Mouse (Mus musculus) ES-E14 (cell line): Measurements from ENCODE around the gene Sema3b. TPM values are rescaled to one million over a fixed set of nuclear protein-coding genes. Genes with fewer than 3 reads are reported as not detected.
A peak's percentile ranks its signal among the peaks of the same experiment; 100 is the strongest.
"Not testable (repeated sequence)": the region's sequence is repeated elsewhere in the genome, so short reads cannot be mapped to it uniquely, and the experiment has no call there.

Experiments
- DNase-seq: peaks from one replicate; pipeline ENCODE4 v3.0.0-alpha.2; 2013; ENCODE audit warnings: low read depth, low spot score
- H3K27ac ChIP-seq: 2 replicates; pipeline ENCODE4 v1.5.1; 2012; ENCODE audit warnings: low read depth, mild to moderate bottlenecking, low read length, moderate library complexity, mixed read lengths; ENCODE audit not compliant: poor library complexity, insufficient read depth, severe bottlenecking
- H3K36me3 ChIP-seq: 2 replicates; pipeline ENCODE4 v1.6.1; 2012; ENCODE audit warnings: mild to moderate bottlenecking, low read length, moderate library complexity, mixed read lengths; ENCODE audit not compliant: control insufficient read depth, poor library complexity, insufficient read depth, severe bottlenecking
- H3K4me1 ChIP-seq, 2 experiments: fragments of 150-350 bp in 1 of 2; sonication (generic) in 1 of 2; 2 replicates each; pipeline ENCODE4 v1.6.1; 2012; ENCODE audit warnings: low read length in 2 of 2, mild to moderate bottlenecking in 1 of 2, mixed read lengths in 1 of 2; ENCODE audit not compliant: control insufficient read depth in 2 of 2, insufficient read depth in 2 of 2, poor library complexity in 1 of 2
- H3K4me3 ChIP-seq, 2 experiments: fragments of 150-350 bp in 1 of 2; sonication (generic) in 1 of 2; 2 replicates each; pipeline ENCODE4 v1.5.1; 2012; ENCODE audit warnings: low read length in 2 of 2, low read depth in 1 of 2, mild to moderate bottlenecking in 1 of 2, mixed read lengths in 1 of 2; ENCODE audit not compliant: insufficient read depth in 1 of 2, poor library complexity in 1 of 2, severe bottlenecking in 1 of 2
- H3K9ac ChIP-seq: 2 replicates; pipeline ENCODE4 v1.6.1; 2012; ENCODE audit warnings: low read depth, mild to moderate bottlenecking, low read length, mixed read lengths; ENCODE audit not compliant: poor library complexity, insufficient read depth, severe bottlenecking
- H3K9me3 ChIP-seq: fragments of 150-350 bp; sonication (generic); 2 replicates; pipeline ENCODE4 v1.6.1; 2012; ENCODE audit warnings: low read depth, mild to moderate bottlenecking, low read length; ENCODE audit not compliant: control insufficient read depth, insufficient read depth
- CHD2 ChIP-seq: IDR thresholded peaks from 2 replicates; pipeline ENCODE4 v1.6.1; 2014; ENCODE audit warnings: mild to moderate bottlenecking, low read depth, low read length, inconsistent platforms
- HCFC1 ChIP-seq: IDR thresholded peaks from 2 replicates; pipeline ENCODE4 v1.6.1; 2012; ENCODE audit warnings: low read length, inconsistent platforms, borderline replicate concordance; ENCODE audit not compliant: insufficient read depth
- MAFK ChIP-seq: IDR thresholded peaks from 2 replicates; pipeline ENCODE4 v1.6.1; 2014; ENCODE audit warnings: mild to moderate bottlenecking, low read depth, low read length, inconsistent platforms; ENCODE audit not compliant: insufficient read depth
- ZC3H11A ChIP-seq: IDR thresholded peaks from 2 replicates; pipeline ENCODE4 v1.6.1; 2012; ENCODE audit warnings: low read depth, mild to moderate bottlenecking, inconsistent platforms, low read length, borderline replicate concordance
- ZNF384 ChIP-seq: IDR thresholded peaks from 2 replicates; pipeline ENCODE4 v1.6.1; 2012; ENCODE audit warnings: low read depth, low read length, inconsistent platforms
- in situ Hi-C, 2 experiments: fragments of 600-800 bp; cut with MboI; formaldehyde crosslinking; loops; one replicate each; pipeline ENCODE4 v1.15.1; 2025; ENCODE audit warnings: low sequenced_read_pairs in 2 of 2, inconsistent platforms in 1 of 2; ENCODE audit not compliant: unreplicated experiment in 2 of 2
- total RNA-seq: library from RNA; depleted of rRNA; stranded (reverse); fragments of 300-350 nt; gene quantifications from 2 replicates; pipeline ENCODE4 v1.2.3, GENCODE M21; 2012

Sema3b gene
- total RNA-seq, 1 experiment = 7.4 TPM

DNA sequence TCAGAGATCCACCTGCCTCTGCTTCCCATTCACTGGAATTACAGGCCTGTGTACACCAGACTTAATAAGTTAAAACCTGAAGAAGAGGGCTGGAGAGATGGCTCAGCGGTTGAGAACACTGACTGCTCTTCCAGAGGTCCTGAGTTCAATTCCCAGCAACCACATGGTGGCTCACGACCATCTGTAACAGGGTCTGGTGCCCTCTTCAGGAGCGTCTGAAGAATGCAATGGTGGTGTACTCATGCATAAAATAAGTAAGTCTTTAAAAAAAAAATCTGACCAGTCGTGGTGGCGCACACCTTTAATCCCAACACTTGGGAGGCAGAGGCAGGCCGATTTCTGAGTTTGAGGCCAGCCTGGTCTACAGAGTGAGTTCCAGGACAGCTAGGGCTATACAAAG lies 35.3 kb downstream of the Sema3b start:
- H3K27ac ChIP-seq, H3K9me3 ChIP-seq, DNase-seq, in situ Hi-C loops, H3K4me3 ChIP-seq, H3K9ac ChIP-seq: not testable (repeated sequence)
- Histone ChIP-seq H3K36me3 (peaks cover 17% of the 10 kb centered on the region), H3K4me1 (peaks cover 0 to 26% of the 10 kb centered on the region in 2 experiments; a peak in 3 of 4 replicates)
- TF ChIP-seq ZNF384 = peak; percentile 38; the same call in 1 of the 2 replicates

DNA sequence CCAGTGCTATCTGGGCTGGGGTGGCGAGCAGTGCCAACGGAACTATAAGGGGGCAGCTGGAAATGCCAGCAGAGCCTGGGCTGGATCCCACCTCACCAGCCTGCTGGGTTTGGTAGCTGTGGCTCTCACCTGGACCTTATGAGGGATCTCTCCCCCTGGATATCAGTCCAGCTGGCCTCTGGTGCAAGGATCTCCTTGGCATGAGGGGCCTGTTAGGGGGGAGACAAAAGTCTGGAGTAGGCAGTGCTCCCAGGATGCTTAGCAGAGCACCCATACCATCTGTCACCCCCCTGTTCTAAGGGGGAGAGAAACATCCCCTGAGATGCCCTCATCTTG lies 36.7 kb downstream of the Sema3b start:
- DNase-seq = no peak
- TF ChIP-seq HCFC1 (no peak), MAFK (no peak), ZC3H11A (no peak), ZNF384 (no peak), CHD2 (no peak)
- Histone ChIP-seq H3K27ac (no peak overlapping the region), H3K9ac (no peak overlapping the region), H3K4me1 (peaks cover 0 to 28% of the 10 kb centered on the region in 2 experiments; a peak in 3 of 4 replicates), H3K36me3 (peaks cover 17% of the 10 kb centered on the region), H3K4me3 (no peak overlapping the region), H3K9me3 (no peaks in the 10 kb centered on the region)
- in situ Hi-C loops = no loop called here

DNA sequence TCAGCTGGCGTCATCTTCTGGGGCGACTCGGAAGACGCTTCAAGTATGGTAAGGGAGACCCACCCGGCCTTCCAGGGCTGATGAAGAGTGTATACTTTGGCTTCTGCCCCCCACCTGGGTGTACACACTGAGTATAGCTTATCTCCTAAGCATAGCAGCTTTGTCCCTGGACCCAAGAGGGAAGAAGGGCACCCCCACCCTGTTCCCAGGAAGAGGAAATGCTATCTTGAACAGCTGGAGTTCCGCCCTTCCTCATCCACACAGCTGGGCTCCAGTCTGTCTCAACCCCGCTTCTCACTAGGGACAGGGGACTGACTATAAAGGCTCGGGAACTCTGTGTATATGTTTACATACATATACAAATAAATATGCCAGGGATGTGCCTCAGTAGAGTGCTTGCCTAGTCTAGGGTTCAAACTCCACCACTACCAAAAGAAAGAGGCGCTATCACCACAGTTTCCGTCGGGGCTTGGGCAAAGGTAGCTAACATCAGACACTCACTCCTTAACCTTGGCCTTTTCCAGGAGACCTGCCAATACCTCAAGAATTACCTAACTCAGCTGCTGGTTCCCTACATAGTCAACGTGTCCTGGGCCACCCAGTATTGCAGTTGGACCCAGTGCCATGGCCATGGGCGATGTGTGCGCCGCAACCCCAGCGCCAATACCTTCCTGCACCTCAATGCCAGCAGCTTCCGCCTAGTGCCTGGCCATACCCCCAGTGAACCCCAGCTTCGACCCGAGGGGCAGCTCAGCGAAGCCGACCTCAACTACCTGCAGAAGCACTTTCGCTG lies 37.3 kb downstream of the Sema3b start:
- H3K36me3 ChIP-seq = peaks cover 17% of the 10 kb centered on the region

DNA sequence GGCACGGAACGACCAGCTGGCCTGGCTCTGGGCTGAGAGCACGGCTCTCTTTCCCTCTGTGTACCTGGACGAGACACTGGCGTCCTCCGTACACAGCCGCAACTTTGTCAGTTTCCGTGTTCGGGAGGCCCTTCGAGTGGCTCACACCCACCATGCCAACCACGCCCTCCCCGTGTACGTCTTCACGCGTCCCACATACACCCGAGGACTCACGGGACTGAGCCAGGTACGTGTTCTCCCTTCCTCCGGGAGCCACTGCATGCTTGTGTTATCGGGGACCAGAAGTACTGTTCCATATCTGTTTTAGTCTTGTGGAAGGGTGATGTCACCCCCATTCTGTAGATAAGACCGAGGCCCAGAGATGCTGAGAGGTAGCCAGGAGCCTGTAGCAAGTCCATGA lies 38.2 kb downstream of the Sema3b start:
- in situ Hi-C loops = no loop called here
- DNase-seq = no peak
- Histone ChIP-seq H3K27ac (no peak overlapping the region), H3K4me3 (peak overlapping the region; percentile 67 to 81; a peak in 1 of 4 replicates), H3K9me3 (no peaks in the 10 kb centered on the region), H3K9ac (no peak overlapping the region; the same call in 1 of the 2 replicates), H3K36me3 (peaks cover 17% of the 10 kb centered on the region), H3K4me1 (peaks cover 0 to 23% of the 10 kb centered on the region in 2 experiments; a peak in 3 of 4 replicates)
- TF ChIP-seq CHD2 = no peak

More for the DNA sequence above, 37.3 kb downstream of the Sema3b start:
- no peak for TF ChIP-seq MAFK
- no peak for TF ChIP-seq ZC3H11A
- TF ChIP-seq CHD2 = no peak
- TF ChIP-seq HCFC1 = no peak
- no peak for TF ChIP-seq ZNF384
- in situ Hi-C loops = no loop called here
- H3K4me1 ChIP-seq = peaks cover 0 to 28% of the 10 kb centered on the region in 2 experiments; a peak in 3 of 4 replicates
- no peak for DNase-seq
- no peak overlapping the region for H3K27ac ChIP-seq
- no peaks in the 10 kb centered on the region for H3K9me3 ChIP-seq
- no peak overlapping the region for H3K4me3 ChIP-seq
- no peak overlapping the region for H3K9ac ChIP-seq

DNA sequence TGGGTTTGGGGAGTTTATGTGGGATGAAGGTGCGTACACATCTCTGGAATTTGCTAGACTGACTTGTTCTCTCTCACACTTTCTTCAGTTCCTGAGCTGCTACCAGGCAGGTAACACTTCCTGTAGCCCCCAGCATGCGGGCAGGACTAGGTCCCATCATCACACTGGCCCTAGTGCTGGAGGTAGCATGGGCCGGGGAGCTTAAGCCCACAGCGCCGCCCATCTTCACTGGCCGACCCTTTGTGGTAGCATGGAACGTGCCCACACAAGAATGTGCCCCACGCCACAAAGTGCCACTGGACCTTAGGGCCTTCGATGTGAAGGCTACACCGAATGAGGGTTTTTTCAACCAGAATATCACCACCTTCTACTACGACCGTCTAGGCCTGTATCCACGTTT lies 39.0 kb downstream of the Sema3b start:
- peak overlapping the region; percentile 67 to 81 for H3K4me3 ChIP-seq
- in situ Hi-C loops = no loop called here
- no peaks in the 10 kb centered on the region for H3K9me3 ChIP-seq
- TF ChIP-seq CHD2 (no peak), MAFK (no peak), HCFC1 (no peak), ZNF384 (no peak), ZC3H11A (no peak)
- DNase-seq = no peak
- peaks cover 0 to 21% of the 10 kb centered on the region in 2 experiments; a peak in 3 of 4 replicates for H3K4me1 ChIP-seq
- H3K36me3 ChIP-seq = peaks cover 20% of the 10 kb centered on the region
- H3K27ac ChIP-seq = no peak overlapping the region
- peak overlapping the region; percentile 80; the same call in 1 of the 2 replicates for H3K9ac ChIP-seq
